Mouse (Mus musculus) thymus, postnatal 0 days (tissue): ENCODE results near the gene Psmb7. TPM values are rescaled to one million over a fixed set of nuclear protein-coding genes. Genes with fewer than 3 reads are reported as not detected.

ENCODE experiments used
- DNase-seq: peaks from one replicate; pipeline ENCODE4 v3.0.0-alpha.2; 2015; ENCODE audit warnings: low spot score
- microRNA-seq: library from miRNA; unstranded; fragments of <30 nt; microRNA quantifications from one replicate; pipeline ENCODE4, GENCODE M21; 2016; ENCODE audit warnings: borderline number of aligned reads
- polyA plus RNA-seq: library from polyadenylated mRNA; unstranded; fragments of >200 nt; fragmentation: Nextera tagmentation; extraction: Ambion mirVana; gene quantifications from 2 replicates; pipeline ENCODE4 v1.2.1, GENCODE M21; 2015

Gene Psmb7
- polyA plus RNA-seq, 1 experiment from 2014 or later = 272 TPM

DNA sequence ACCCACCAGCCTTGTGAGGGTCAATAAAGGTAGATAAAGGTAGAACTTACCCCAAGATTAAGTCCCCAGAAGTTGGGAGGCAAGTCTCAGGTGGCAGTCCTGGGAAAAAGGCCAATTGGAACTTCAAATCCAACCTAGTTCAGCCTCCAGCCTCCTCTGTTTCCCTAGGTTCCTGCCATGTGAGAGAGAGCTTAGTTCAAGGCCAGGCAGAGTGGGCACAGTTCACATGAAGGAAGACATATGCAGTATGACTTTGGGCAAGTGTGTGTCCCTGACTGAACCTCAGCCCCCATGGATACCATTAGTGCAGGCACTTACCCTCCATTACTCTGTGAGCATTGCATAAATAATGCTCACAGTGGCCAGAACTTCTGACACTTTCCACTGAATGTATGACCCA is 98.2 kb downstream of the Psmb7 start:
- DNase-seq = no peak

DNA sequence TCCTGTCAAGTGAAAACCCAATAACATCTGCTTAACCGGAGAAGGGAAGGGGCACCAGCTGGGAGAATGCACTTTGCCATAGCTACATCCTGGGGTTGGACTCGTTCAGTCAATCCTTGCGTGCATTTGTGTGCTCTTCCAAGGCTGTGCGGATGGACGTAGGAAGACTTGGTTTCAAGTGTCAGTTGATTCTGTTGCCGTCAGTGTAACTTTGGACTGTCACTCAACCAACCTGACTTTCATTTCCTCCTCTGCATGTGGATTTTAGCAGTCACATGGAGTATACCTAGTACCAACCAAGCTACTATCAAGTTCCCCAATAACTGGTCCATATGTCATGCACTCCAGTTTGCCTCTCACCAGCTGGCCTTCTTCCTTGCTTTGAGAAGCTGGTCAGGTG is 98.9 kb downstream of the Psmb7 start:
- DNase-seq = no peak

DNA sequence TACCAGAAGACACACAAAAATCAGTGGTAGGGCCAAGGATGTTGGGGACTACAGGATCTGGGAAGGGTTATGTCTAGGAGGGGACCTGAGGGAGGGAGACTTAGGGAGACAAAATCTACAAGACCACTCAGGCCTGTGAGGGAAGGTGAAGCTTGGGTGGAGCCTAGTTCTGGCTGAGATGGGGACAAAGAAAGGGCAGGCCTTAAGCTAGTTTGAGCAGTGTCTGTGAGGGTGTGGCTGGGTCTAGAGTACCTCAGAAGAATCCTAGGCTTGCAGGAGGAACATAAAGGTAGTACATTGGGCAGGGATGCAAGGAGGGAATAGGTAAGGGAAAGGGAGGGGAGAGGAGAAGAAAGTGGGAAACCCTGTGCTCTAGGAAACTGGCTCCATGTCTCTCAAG is 99.5 kb downstream of the Psmb7 start:
- DNase-seq = no peak

DNA sequence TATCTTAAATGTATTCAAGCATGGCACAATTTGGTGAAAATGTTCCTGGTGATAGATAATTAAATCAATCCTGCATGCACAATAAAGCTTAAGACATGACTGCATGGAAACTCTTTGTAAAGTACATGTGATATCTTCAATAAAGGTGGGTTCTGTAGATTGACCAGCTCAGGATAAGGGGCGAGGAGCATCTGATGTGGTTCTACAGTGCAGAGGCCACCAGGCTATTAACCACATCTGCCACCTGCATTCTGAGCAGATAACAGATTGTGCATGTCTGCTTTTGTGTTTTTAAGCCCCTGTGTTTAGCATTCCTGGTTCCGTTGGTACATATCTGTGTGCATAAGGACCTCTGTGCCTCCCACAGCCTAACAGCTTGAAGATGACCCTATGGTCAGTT is 100.7 kb downstream of the Psmb7 start:
- DNase-seq = no peak

DNA sequence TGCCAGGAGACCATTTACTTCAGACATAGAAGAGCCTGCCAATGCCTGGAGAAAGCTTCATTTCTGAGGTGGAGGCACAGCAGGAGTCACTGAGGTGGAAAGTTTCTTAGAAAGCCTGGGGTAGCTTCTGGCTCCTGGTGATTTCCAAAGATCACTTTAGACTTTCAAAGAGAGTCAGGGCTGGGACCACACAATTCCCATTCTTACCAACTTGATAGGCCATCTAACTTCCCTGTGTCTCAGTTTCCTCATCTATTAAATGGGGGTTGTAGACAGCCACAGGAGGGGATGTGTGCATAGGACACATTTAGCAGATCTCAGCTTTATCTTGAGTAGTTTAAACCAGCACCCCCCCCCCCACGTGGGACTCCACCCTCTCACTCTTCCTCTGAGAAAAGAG is 101.5 kb downstream of the Psmb7 start:
- DNase-seq = no peak

DNA sequence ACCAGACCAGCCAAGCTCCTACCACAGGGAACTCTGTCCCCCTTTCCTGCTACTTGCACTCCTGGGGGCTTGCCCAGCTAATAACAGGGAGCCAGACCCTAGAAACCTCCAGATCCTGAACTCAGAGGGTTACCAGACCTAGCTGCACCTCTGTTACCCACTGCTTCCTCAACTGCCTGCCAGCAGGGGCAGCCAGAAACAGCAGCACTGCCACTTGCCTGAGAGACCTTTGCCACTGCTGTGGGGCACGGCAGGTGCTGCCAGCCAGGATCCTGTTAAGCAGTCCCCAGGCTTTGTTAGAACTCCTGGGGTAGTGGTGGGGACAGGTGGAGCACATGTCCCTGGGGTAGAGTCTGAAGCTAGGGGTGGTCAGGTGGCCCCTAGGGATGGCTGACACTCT is 102.3 kb downstream of the Psmb7 start:
- no peak for DNase-seq

DNA sequence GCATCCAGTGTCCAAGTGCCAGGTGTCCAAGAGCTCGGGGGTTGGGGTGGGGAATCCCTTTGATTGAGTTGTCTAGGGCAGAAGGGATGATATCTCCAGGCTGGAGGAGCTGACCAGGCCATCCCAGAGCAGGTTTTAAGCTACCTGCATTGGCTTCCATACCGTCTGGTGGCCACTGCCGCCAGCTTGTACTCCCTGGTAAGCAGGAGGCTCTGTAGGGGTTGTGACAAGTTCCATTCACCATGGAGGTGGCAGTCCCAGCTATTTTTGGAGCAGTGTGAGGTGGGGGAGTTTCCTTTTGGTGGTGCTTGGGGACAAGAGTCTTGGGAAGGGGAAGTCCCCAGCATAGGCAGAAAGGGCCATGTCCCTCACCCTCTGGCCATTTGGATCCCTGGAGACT is 102.8 kb downstream of the Psmb7 start:
- DNase-seq = no peak

DNA sequence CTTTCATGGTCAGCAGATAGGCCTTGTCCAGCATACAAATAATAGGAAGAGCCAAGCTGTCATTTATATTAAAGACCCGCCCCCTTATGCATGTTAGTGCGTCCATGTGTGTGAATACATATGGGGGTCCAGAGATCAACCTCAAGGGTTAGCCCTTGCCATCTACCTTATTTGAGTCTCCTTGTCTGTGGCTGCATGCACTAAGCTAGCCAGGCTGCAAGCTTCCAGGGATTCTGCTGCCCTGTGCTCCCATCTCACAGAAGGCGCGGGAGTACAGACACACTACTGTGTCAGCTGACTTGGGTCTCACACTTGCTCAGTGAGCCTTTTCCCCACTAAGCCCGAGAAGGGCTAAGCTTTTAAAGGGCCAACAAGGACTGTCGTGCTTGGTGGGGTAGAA is 103.2 kb downstream of the Psmb7 start:
- no peak for DNase-seq

DNA sequence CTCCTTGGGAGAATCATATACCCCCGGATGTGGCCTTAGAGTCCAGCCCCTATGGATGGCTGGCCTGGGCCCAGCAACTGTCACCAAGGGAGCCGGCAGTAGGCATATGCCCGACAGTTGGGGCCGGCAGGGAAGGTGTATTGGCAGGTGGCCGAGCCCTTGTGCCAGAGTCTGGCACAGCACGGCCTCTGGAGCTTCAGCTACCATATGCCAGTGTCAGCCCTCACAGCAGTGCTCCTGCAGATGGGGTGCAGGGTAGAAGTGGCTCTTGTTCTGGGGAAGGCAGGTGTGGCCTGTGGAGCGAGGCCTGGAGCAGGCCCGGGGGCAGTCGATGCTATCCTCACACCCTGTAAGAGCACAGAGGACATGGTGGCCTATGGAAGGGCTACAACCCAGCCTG is 104.2 kb downstream of the Psmb7 start:
- DNase-seq = no peak

Small RNAs within 50 kb of the gene (microRNA-seq; reads per million reads assigned to microRNA genes)
- gene Gm27634 = not detected

Other genes starting within 250 kb of the Psmb7 start
- gene Nek6, start 132.4 kb downstream of the Psmb7 start, polyA plus RNA-seq = 13.4 and 14.5 TPM in 2 replicates
- 0.04 TPM in 1 of 2 replicates, not detected in the other for gene Nr5a1, start 70.5 kb upstream of the Psmb7 start, polyA plus RNA-seq